Mouse (Mus musculus): ENCODE measurements around the gene Dip2b.

DNA sequence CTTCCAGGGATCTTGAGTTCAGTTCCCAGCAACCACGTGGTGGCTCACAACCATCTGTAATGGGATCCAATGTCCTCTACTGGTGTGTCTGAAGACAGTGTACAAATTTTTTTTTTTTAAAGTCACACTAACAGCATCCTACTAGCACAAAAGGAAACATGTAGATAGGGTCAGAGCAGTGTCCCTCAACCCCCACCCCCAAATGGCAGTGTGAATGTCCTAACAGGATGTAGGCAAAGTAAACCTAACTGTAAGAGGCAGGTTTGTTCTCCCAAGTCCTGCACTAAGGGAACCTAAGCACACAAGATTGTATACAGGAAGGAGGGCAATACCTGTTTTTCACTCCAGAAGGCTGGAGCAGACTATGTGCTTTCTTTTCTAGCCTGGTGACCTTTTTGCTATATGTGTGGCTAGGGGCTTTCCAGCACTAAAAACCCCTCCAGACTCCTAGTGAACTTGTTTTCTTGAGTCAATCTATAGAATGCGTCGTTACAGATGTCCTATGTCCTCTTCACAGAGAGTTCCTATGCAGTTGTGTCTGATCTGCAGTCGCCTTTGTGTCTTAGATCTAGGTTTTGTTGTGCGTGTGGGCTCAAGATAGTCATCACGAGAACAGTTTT is 20.1 kb upstream of the Dip2b start:
- TF ChIP-seq POLR2A (IDR thresholded peaks at IDR 0.05; ENCODE audit: borderline replicate concordance, extremely low read depth, low read depth, low read length) = no peak
- TF ChIP-seq CTCF (IDR thresholded peaks at IDR 0.05; ENCODE audit: insufficient read depth, low read length) = no peak

Measured in lung, adult 2 months (tissue).